Mouse (Mus musculus) 416B (cell line): ENCODE measurements around the gene Clta.

Experiments
- DNase-seq: peaks from one replicate; pipeline ENCODE4 v3.0.0; 2011; ENCODE audit warnings: low read depth

Gene Clta

DNA sequence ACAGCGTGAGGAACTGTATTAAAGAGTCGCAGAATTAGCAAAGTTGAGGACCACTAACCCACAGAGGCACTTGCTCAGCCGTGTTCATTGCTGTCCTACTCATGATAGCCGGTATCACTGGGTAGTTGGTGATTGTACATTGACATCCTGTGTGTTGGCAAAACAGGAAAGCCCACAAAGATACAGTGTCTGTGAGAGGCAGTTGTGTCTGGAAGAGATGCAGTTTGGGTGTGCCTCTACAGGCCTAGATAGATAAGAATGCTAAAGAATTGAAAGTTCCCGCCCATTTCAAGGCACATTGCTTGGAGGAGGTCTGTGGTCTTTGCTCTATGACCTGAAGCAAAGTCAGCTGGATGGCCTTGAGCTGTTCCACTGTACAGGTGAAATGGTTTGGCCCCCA lies at the start of gene Clta:
Gene Clta, plus strand, starts transcription at position 327 of the 400 bp plus-strand sequence.
- no peak for DNase-seq

DNA sequence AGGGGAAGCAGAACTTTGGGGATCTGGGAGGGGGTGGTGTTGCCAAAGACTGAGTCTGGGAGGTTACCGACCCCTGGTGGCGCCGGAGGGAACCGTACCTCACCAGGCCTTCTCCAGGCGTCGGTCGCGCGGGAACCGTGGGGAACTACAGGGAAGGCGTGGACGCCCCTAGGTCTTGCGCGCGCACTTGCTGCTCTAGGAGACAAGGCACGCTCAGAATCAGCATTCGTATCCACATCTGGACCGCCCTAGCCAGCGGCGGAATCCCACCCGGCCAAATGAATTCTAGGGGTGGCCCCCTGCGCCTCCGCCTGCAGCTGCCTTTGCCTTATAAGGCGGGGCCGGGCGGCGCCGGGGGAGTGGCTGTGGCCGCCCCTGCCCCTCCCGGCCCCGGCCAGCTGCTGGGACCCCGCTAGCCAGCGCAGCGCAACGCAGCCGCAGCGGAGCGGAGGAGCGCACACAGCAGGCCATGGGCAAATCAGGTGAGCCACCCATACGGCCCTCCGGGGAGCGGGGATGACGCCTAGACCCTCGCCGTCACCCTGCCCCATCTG lies 46.9 kb upstream of the Clta start, which contains the start of gene Glipr2:
Gene Glipr2, plus strand, starts transcription at position 110 of the 554 bp plus-strand sequence.
- peak; percentile 88 for DNase-seq

GRCm38 (mm10) chr4:43957846-43958461 lies 46.3 kb upstream of the Clta start:
- peak; percentile 51 for DNase-seq

GRCm38 (mm10) chr4:43959523-43960179 lies 44.6 kb upstream of the Clta start:
- DNase-seq = peak; percentile 82

DNA sequence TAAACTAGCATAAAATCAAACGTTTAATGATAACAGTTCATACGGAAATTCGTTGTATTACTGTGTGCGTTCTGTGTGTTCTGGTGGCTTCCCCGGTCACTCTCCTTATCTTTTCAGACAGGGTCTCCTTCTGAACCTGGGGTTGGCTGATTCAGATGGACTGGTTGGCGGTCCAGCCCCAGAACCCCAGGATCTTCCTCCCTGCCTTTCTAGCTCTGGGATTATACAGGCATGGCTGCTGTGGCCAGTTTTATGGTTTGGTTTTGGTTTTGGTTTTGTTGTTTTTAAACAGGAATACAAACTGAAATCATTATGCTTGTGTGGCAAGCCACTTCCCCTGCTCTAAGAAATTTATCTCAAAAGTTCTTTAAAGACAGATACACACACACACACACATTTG lies 44.0 kb upstream of the Clta start:
- DNase-seq = peak; percentile 71

GRCm38 (mm10) chr4:43964326-43964833 lies 39.9 kb upstream of the Clta start:
- no peak for DNase-seq

- DNase-seq = no peak
These were observed 39.1 kb upstream of the Clta start for GRCm38 (mm10) chr4:43964951-43965684.

DNA sequence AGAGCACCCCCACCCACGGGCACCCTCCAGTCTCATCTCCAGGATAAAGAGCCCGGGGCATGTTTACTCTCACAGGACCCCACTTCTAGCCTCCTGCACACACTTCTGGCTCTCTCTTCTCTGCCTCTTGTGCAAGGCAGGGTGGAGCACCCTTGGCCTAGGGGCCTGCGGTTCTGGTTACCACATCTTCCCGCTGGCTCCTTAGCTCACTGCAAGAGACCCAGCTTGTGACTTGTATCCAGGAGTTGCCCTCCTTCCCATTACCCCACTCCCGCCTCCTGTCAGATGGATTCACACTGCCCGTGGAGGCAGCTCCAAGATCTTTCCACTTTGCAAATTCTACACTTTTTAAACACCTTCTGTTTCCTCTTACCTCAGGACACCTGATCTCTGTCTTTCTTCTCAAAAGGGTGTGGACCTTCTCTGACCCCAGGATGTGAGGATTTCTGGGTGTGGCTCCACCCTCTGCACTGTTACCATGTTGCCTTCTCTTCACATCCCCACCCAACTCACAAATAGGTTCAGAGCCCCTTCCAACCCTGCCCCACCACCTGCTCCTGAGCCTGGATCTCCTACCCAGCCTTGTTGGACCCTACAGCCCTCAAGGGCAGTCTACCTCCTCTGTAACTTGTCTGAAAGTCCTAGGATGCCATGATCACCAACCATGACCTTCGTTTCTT lies 38.3 kb upstream of the Clta start:
- DNase-seq = peak; percentile 28

- peak; percentile 49 for DNase-seq
These were observed 35.6 kb upstream of the Clta start for GRCm38 (mm10) chr4:43968650-43969049.

DNA sequence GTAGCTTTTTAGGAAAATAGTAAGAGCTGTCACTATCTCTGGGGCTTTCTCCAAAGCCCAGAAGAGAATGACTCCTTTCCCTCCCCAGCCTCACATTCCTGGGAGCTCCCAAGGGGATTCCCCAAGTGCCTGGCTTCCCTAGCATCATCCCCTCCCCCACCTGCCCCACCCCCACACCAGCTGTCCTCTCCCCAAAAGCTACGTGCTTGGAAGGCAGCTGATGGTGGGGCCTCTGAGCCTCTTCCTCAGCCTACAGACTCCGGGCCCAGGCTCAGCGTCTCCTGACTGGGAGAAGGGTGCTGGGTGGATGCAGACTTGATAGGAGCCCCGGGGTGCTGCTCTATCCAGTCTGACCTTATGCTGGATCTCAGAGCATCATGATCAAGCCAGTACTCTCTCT lies 34.9 kb upstream of the Clta start:
- DNase-seq = no peak

- no peak for DNase-seq
These were observed 33.6 kb upstream of the Clta start for GRCm38 (mm10) chr4:43970393-43971330.

DNA sequence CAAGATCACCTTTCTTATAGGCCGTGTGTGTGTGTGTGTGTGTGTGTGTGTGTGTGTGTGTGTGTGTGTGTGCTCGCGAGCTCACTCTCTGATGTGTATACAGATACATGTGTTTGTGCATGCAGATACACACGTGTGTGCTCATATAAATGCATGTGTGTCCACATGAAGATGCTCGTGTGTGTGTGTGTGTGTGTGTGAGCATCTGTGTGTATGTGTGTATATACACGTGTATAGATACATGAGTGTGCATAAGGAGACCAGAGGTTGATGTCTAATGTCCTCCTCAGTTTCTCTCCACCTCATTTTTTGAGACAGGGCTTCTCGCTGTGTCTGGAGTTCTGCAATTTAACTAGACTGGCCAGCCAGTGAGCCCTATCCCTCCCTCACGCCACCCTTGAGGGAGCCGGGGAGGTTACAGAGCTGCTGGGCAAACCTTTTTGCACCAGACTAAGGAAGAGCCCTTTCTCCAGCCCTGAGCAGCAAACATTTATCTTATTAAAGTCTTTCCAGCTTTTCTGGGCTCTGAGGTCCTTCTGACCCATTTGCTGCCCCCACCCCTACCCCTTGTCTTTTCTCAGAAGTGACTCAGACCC lies 32.6 kb upstream of the Clta start:
- no peak for DNase-seq

DNA sequence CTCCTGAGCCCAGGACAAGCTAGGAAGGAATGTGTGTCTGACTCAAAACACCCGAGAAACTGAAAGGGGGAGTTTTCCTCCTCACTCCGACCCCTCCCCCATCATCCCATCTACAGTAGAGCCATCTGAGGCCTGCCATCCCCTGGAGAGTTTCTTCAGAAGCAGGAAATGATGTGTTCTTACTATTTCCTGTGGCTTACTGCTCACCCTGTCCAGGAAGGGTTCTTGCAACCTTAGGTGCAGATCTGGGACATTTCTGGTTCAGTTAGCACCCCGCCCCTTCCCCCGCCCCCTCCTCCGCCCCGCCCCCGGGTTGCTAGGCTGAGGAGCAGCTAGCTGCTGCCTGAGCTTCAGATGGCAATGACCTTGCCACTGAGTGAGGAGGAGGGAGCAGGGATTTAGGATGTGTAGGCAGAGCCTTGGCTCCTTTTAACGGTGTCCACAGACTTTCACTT lies 32.1 kb upstream of the Clta start:
- DNase-seq = peak; percentile 98

- DNase-seq = peak; percentile 70
These were observed 30.7 kb upstream of the Clta start for GRCm38 (mm10) chr4:43973526-43973981.

DNA sequence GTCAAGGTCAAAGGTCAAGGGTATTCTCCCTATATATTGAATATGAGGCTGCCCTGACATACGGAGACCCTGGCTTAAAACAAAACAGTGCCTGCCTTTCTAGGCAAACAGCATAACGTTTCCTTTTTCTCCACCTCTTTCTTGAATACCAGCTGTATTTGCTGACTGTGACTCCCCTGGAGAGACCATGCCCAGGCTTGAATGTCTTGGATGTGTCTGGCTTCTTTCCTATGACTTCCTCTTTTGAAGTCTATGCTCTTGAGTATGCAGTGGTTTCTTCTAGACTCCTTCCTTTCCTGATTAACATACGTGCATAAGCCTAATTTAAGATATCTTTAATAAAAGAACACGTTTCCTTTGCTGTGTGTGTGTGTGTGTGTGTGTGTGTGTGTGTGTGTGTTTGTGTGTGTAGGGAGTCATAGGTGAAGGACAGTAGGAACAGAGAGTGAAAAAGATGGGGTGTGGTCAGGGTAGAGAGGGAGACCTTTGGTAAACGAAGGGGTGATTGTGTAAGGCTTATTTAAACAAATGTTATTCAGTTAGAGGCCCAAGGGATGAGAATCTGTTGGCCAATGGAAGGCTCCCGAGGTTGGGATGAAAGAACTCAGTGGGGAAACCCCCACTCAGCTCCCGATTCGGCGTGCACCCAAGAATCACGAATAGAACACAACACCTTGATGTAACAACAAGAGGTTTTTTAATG lies 29.2 kb upstream of the Clta start:
- peak; percentile 61 for DNase-seq

- no peak for DNase-seq
These were observed 28.0 kb upstream of the Clta start for GRCm38 (mm10) chr4:43976223-43976740.

- no peak for DNase-seq
These were observed 25.5 kb upstream of the Clta start for GRCm38 (mm10) chr4:43978521-43979443.

DNA sequence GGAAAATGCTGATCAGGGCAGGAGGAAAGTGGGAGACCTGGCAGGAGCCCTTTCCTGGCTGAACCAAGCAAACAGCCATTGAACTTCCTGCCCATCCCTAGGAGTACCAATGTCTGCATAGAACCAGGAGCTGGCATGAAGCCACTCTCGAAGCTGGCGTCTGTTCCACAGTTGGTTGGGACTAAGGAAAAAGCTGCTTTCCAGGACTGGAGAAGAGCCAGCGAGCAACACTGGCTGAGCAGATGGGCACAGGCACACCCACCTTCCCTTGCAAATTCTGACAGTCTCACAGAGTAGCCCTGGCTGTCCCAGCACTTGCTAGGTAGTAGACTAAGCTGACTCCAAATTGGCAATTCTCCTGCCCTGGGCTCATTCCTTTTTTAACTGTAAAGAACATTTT lies 24.5 kb upstream of the Clta start:
- no peak for DNase-seq
